Mouse (Mus musculus) C2C12 (cell line): ENCODE measurements around the gene Megf11.

Experiments
- CTCF ChIP-seq: IDR thresholded peaks from one replicate; pipeline ENCODE4 v1.5.1; 2011; ENCODE audit not compliant: control insufficient read depth, insufficient read depth, insufficient read length
- MYOD1 ChIP-seq: IDR thresholded peaks from one replicate; pipeline ENCODE4 v1.6.1; 2011; ENCODE audit warnings: low read depth; ENCODE audit not compliant: control insufficient read depth, insufficient read length
- USF1 ChIP-seq: IDR thresholded peaks from one replicate; pipeline ENCODE4 v1.6.1; 2011; ENCODE audit warnings: low read depth, mild to moderate bottlenecking, control low read depth, moderate library complexity

DNA sequence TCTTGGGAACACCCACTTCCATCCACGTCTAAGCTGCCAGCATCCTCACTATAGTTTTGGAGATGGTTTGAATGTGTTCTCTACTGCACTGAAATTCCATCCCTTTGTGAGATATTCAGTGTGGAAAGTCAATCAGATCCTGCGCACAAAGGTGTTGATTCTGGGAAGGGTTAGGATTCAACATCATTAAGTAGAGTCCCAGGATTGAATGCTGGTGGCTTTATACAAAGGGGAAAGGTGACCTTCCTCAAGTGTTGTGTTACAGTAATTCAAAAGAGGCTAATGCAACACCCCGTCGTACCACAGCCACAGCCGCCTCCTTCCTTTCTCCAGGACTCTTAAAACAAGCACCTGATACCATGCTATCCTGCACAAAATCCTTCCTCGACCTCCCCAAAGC is 49.6 kb upstream of the Megf11 start:
- TF ChIP-seq CTCF (no peak), MYOD1 (no peak), USF1 (no peak)
